Mouse (Mus musculus): Measurements from ENCODE around the gene Endog.

DNA sequence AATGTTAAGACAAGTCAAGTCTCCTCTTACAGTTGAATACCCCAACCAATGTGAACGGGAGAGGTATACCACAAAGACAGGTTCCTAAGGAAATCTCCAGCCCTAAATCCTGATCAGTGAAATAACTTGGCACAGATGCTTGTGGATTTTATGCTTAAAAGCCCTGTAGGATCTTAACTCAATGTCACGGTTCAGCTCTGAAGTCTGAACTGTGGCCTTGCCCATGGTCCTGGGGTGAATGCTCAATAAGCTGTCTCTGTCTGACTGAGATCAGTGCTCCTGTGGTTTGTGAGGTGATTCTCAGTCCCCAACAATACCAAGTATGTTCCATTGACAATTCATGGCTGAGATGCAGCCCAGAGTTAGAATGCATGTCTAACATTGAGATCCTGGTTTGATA lies 11.1 kb downstream of the Endog start:
- no peak for TF ChIP-seq CTCF (IDR thresholded peaks at IDR 0.05; ENCODE audit: insufficient read depth, low read depth, low read length)
- TF ChIP-seq POLR2A (IDR thresholded peaks at IDR 0.05; ENCODE audit: insufficient read depth, low read depth, low read length), result no peak

Measured in olfactory bulb, adult 2 months (tissue).